Mouse (Mus musculus): ENCODE data around the gene Tbxa2r. TPM values are rescaled to one million over a fixed set of nuclear protein-coding genes. Genes with fewer than 3 reads are reported as not detected.
A peak's percentile ranks its signal among the peaks of the same experiment; 100 is the strongest.

Tbxa2r gene
- polyA plus RNA-seq, 1 experiment from 2014 or later = 5.3 TPM

DNA sequence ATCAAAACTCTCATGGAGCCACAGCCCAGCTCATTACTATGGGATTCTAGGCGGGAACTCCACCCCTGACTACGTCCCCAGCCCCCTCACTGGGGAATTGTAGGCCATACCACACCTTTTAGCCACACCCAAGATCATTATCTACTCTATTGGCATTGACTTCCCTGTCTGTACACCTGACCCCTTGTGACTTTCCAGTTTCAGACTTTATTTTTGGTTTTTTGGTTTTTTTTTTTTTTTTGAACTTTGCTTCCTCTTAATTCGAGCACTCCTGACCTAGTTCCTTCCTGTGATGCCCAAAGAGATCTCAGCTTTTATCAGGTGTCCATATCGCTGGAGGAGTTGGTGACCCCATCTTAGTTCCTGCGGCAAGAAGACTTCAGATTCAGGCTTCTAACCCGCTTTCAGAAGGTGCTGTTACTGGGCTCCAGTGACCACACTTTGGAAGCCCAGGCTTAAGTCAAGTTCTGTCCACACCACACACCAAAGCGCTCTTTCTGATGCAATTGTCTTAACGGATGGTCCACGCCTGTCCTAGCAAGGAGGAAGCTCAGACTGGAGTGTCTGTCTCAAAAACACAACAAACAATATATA is 36.9 kb upstream of the Tbxa2r start, which contains the start of gene Tjp3:
Gene Tjp3, minus strand, starts transcription at position 71 of the 594 bp plus-strand sequence.
- Histone ChIP-seq H3K9ac (no peak within 1 kb of the TSS), H3K4me2 (peak within 1 kb of the TSS; percentile 33), H3K27me3 (peaks cover 13% of the 10 kb centered on the region), H3K4me1 (replicated peaks) (peaks cover 77% of the 10 kb centered on the region), H3K36me3 (no peaks in the 10 kb centered on the region), H3K4me3 (replicated peaks) (0 out of 2 replicates have a peak within 1 kb of the TSS, but pooled peaks have one; percentile 1), H3K27ac (peak within 1 kb of the TSS; percentile 60), H3K9me3 (replicated peaks) (no peaks in the 10 kb centered on the region)
- 47% methylated on average over 9 of the region's 9 CpGs for WGBS (ENCODE audit: insufficient replicate concordance)
- DNase-seq = no peak
- no peak for ATAC-seq (ENCODE audit: low read depth)

- H3K27me3 ChIP-seq = peaks cover 13% of the 10 kb centered on the region
- peak within 1 kb of the TSS; percentile 95 for H3K4me2 ChIP-seq
- no peaks in the 10 kb centered on the region for H3K36me3 ChIP-seq
- WGBS (ENCODE audit: insufficient replicate concordance) = under 1% methylated on average over 64 of the region's 80 CpGs
- DNase-seq (peak; percentile 100), ATAC-seq (ENCODE audit: low read depth) (peak; percentile 93)
- H3K4me1 ChIP-seq (replicated peaks) = peaks cover 82% of the 10 kb centered on the region
- H3K4me3 ChIP-seq (replicated peaks) = peak within 1 kb of the TSS; percentile 76
- H3K27ac ChIP-seq = peak within 1 kb of the TSS; percentile 85
- H3K9ac ChIP-seq = peak within 1 kb of the TSS; percentile 85
- H3K9me3 ChIP-seq (replicated peaks) = no peaks in the 10 kb centered on the region
These were observed 35.8 kb upstream of the Tbxa2r start, which contains the start of gene Pip5k1c for GRCm38 (mm10) chr10:81292554-81293333. Pip5k1c (plus strand) TSS chr10:81292963.

DNA sequence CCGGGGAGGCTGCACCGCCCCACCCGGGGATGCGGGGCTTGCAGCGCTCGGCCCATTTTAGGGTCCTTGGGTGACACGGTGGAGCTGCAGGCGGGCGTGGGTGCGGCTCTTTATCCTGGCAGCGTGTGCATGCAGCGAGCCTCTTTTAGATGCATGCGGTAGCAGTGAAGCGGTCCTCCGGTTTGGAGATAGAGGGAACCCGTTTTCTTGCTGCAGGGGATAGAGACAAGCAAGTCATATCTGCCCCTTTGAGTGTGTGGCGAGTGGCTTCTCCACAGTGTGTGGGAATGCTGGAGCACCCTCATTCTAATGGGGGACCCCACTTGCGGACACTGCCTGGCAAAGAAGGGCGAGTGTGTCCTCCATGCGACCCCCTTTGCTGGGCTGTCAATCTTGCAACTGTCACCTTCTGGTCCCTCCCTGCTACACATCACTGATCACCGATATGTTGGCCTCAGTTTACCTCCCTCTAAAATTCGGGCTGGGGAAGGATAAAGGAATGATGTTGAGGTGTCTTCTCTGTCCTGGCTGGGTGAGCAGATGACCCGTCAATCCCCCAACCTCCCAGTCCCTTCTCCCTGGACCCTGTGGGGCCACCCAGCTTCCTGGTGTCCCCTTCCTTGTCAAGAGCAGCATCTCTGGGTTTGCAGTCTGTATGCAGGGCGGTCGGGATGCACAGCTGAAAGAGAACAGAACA is 35.0 kb upstream of the Tbxa2r start:
- peak overlapping the region; percentile 85 for H3K9ac ChIP-seq
- no peak for DNase-seq
- H3K9me3 ChIP-seq (replicated peaks) = no peaks in the 10 kb centered on the region
- H3K4me2 ChIP-seq = peak overlapping the region; percentile 95
- H3K4me3 ChIP-seq (replicated peaks) = peak overlapping the region; percentile 76
- peaks cover 13% of the 10 kb centered on the region for H3K27me3 ChIP-seq
- H3K4me1 ChIP-seq (replicated peaks) = peaks cover 83% of the 10 kb centered on the region
- H3K27ac ChIP-seq = peak overlapping the region; percentile 85
- no peak for ATAC-seq (ENCODE audit: low read depth)
- H3K36me3 ChIP-seq = no peaks in the 10 kb centered on the region
- 2% methylated on average over 25 of the region's 25 CpGs for WGBS (ENCODE audit: insufficient replicate concordance)

GRCm38 (mm10) chr10:81294442-81294841 is 34.1 kb upstream of the Tbxa2r start:
- Histone ChIP-seq H3K4me3 (replicated peaks) (peak overlapping the region; percentile 76), H3K27ac (no peak overlapping the region), H3K9me3 (replicated peaks) (no peaks in the 10 kb centered on the region), H3K36me3 (no peaks in the 10 kb centered on the region), H3K4me1 (replicated peaks) (peaks cover 87% of the 10 kb centered on the region), H3K27me3 (peaks cover 13% of the 10 kb centered on the region), H3K9ac (peak overlapping the region; percentile 85), H3K4me2 (peak overlapping the region; percentile 95)
- no peak for DNase-seq
- WGBS (ENCODE audit: insufficient replicate concordance) = 26% methylated on average over 8 of the region's 8 CpGs
- no peak for ATAC-seq (ENCODE audit: low read depth)

DNA sequence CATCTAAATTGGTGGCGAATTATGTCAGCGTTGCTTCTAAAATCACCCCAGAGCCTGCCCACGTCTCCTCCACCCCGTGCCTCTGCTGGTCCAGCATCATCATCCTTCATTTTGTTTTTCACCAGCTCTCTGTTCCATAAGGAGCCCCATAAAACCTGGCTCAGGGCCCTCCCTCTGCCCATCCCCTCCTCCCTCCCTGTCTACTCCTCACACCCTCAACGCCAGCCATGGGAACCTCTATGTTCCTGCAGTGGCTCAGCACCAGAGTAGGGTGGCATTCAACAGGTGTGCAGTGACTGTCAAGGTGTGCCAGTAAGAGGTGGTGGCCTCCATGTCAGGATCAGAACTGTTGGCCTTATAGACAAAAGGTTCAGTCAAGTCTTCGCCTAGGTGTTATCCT is 33.3 kb upstream of the Tbxa2r start:
- Histone ChIP-seq H3K4me2 (peak overlapping the region; percentile 95), H3K27ac (no peak overlapping the region), H3K27me3 (peaks cover 8% of the 10 kb centered on the region), H3K9me3 (replicated peaks) (no peaks in the 10 kb centered on the region), H3K4me3 (replicated peaks) (no peak overlapping the region), H3K9ac (peak overlapping the region; percentile 85), H3K36me3 (no peaks in the 10 kb centered on the region), H3K4me1 (replicated peaks) (peaks cover 94% of the 10 kb centered on the region)
- ATAC-seq (ENCODE audit: low read depth) = no peak
- 85% methylated on average over 6 of the region's 6 CpGs for WGBS (ENCODE audit: insufficient replicate concordance)
- no peak for DNase-seq

DNA sequence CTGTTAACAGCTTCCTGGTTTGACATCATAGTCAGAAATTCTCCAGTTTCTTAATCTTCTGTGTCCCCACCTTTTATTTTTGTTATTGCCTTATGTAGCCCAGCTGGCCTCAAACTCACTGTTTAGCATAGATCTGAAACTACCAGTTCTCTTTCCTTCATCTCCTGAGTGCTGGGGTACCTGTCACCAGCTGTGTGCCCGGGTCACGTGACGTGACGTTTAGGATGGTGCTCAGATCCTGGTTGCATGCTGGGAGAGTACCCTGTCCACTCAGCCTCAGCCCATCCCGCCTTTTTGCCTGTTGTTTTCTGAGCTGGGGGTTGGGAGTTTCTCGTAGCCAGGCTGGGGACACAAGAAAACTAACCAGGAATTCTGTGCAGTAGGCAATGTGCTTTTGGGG is 31.3 kb upstream of the Tbxa2r start:
- Histone ChIP-seq H3K9ac (peak overlapping the region; percentile 45; the same call in 1 of the 2 replicates), H3K9me3 (replicated peaks) (no peaks in the 10 kb centered on the region), H3K36me3 (no peaks in the 10 kb centered on the region), H3K4me3 (replicated peaks) (no peak overlapping the region), H3K27ac (peak overlapping the region; percentile 87), H3K4me1 (replicated peaks) (peaks cover 94% of the 10 kb centered on the region), H3K4me2 (0 out of 2 replicates have a peak overlapping the region, but pooled peaks have one; percentile 3), H3K27me3 (no peaks in the 10 kb centered on the region)
- no peak for DNase-seq
- ATAC-seq (ENCODE audit: low read depth) = no peak
- 67% methylated on average over 6 of the region's 6 CpGs for WGBS (ENCODE audit: insufficient replicate concordance)

DNA sequence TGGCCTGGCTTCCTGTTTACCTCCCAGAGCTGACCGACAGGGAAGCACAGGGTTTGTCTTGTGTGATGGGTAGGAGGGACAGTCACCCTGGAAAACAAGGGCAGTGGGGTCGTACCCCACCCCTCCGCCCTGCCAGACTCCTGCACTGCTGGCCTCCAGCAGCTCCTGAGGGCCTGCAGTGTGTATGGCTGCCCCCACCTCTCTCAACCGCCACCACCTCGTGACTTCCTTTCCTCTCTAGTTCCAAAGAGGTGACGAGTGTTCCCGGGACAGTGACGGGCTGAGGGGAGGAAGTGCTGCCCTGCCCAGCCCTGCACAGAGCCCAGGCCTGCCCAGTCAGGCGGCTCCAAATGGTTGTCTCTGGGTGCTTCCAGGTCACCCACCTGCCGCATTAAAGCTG is 30.7 kb upstream of the Tbxa2r start:
- 24% methylated on average over 10 of the region's 10 CpGs for WGBS (ENCODE audit: insufficient replicate concordance)
- H3K36me3 ChIP-seq = no peaks in the 10 kb centered on the region
- no peaks in the 10 kb centered on the region for H3K9me3 ChIP-seq (replicated peaks)
- H3K9ac ChIP-seq = peak overlapping the region; percentile 45
- no peaks in the 10 kb centered on the region for H3K27me3 ChIP-seq
- H3K4me2 ChIP-seq = peak overlapping the region; percentile 3; the same call in 1 of the 2 replicates
- ATAC-seq (ENCODE audit: low read depth) (peak; percentile 15; the same call in 1 of the 2 replicates), DNase-seq (no peak)
- H3K4me1 ChIP-seq (replicated peaks) = peaks cover 98% of the 10 kb centered on the region
- H3K27ac ChIP-seq = peak overlapping the region; percentile 87
- H3K4me3 ChIP-seq (replicated peaks) = no peak overlapping the region

DNA sequence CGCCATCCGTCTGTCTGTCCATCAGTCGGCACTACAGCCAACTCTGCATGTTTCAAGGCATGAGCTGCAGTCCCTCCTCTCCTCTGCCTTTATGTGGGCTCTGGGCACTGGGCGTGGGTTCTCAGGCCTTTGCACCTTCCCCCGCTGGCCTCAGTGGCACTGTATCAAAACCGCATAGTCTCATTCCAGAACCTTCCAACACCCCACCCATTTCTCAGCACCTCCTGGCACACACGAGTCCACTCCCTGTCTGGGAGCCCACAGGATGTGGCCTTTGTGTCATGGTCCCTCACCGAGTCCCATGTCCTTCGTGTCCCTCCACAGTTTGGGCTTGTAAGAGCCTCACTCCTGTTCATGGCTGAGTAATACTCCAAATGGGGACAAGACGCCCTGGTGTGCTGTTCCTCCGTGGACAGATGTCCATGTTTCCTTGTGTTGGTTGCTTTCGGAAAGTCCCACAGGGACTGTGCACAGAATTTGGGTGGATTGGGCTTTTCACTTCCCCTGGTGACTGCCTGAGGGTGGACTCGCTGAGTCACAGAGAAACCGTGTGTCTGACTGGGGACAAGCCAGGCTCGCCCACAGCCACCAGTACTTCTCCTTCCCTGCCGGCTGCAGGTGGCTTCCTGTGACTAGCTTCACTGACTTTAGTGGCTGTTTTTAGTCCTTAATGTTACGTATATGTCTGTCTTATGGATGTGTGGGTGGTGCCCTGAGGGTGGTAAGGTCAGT is 30.0 kb upstream of the Tbxa2r start:
- no peaks in the 10 kb centered on the region for H3K27me3 ChIP-seq
- WGBS (ENCODE audit: insufficient replicate concordance) = 68% methylated on average over 17 of the region's 17 CpGs
- H3K4me3 ChIP-seq (replicated peaks) = no peak overlapping the region
- no peaks in the 10 kb centered on the region for H3K9me3 ChIP-seq (replicated peaks)
- H3K9ac ChIP-seq = no peak overlapping the region
- no peak for DNase-seq
- peaks cover 100% of the 10 kb centered on the region for H3K4me1 ChIP-seq (replicated peaks)
- H3K4me2 ChIP-seq = peak overlapping the region; percentile 3; the same call in 1 of the 2 replicates
- peak overlapping the region; percentile 87 for H3K27ac ChIP-seq
- H3K36me3 ChIP-seq = no peaks in the 10 kb centered on the region
- ATAC-seq (ENCODE audit: low read depth) = no peak

GRCm38 (mm10) chr10:81299585-81300351 is 28.8 kb upstream of the Tbxa2r start:
- 0 out of 2 replicates have a peak, but pooled peaks have one; percentile 3 for ATAC-seq (ENCODE audit: low read depth)
- Histone ChIP-seq H3K4me3 (replicated peaks) (no peak overlapping the region), H3K36me3 (no peaks in the 10 kb centered on the region), H3K4me1 (replicated peaks) (peaks cover 100% of the 10 kb centered on the region), H3K27ac (peak overlapping the region; percentile 87), H3K9ac (peak overlapping the region; percentile 30), H3K4me2 (peak overlapping the region; percentile 23), H3K9me3 (replicated peaks) (no peaks in the 10 kb centered on the region), H3K27me3 (no peaks in the 10 kb centered on the region)
- DNase-seq = no peak
- WGBS (ENCODE audit: insufficient replicate concordance) = 65% methylated on average over 14 of the region's 14 CpGs

GRCm38 (mm10) chr10:81300352-81300907 is 28.1 kb upstream of the Tbxa2r start:
- Histone ChIP-seq H3K9ac (peak overlapping the region; percentile 30; the same call in 1 of the 2 replicates), H3K4me3 (replicated peaks) (no peak overlapping the region), H3K4me2 (peak overlapping the region; percentile 23), H3K4me1 (replicated peaks) (peaks cover 99% of the 10 kb centered on the region), H3K36me3 (peaks cover 5% of the 10 kb centered on the region; the same call in 1 of the 2 replicates), H3K27me3 (no peaks in the 10 kb centered on the region), H3K9me3 (replicated peaks) (no peaks in the 10 kb centered on the region), H3K27ac (peak overlapping the region; percentile 87)
- 74% methylated on average over 9 of the region's 9 CpGs for WGBS (ENCODE audit: insufficient replicate concordance)
- ATAC-seq (ENCODE audit: low read depth) (peak; percentile 30), DNase-seq (no peak)
